Mouse (Mus musculus) embryonic stem cell, embryonic (primary cell): ENCODE data around the gene Pglyrp2.

ENCODE experiments used
- CTCF ChIA-PET, 4 experiments: fragments of 300-600 bp in 2 of 4; fragments of 350-600 bp in 2 of 4; sonication (Branson Sonifier 250); formaldehyde crosslinking; loops; one replicate each; lab custom pipeline; 2022; ENCODE audit warnings: inconsistent platforms in 2 of 4; lab: Charles Lee
- POLR2A ChIA-PET, 4 experiments: fragments of 300-600 bp in 2 of 4; fragments of 350-600 bp in 2 of 4; sonication (Branson Sonifier 250); formaldehyde crosslinking; loops; one replicate each; lab custom pipeline; 2022; ENCODE audit warnings: antibody characterized with exemption in 4 of 4, inconsistent platforms in 1 of 4; lab: Charles Lee

The Pglyrp2 gene

DNA sequence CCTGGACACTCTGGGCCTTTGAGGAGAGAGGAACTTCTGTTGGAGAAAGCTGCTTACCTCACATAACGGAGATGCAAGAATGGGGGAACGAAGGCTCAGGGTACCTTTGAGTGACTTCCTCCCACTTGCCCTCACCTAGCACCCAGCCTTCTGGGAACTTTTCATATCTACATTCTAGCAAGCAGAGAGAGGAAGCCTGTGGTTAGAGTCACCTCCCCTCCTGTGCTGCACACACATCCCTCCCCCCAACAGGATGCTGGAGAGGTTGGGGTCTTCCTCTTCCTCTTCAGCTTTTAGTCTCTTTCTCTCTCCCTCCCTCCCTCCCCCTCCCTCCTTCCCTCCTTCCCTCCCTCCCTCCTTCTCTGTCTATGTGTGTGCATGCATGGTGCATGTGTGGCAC lies at the start of gene Pglyrp2:
Pglyrp2 (minus strand) TSS at position 134 of the 400 bp plus-strand sequence.
- ChIA-PET CTCF (interaction anchor here in 2 of 4 experiments (0.7 kb wide), 2 partner anchors 8 to 133 kb away, joined by 3 to 6 read pairs; no protein-coding TSS in a partner anchor), POLR2A (no interaction called here)

DNA sequence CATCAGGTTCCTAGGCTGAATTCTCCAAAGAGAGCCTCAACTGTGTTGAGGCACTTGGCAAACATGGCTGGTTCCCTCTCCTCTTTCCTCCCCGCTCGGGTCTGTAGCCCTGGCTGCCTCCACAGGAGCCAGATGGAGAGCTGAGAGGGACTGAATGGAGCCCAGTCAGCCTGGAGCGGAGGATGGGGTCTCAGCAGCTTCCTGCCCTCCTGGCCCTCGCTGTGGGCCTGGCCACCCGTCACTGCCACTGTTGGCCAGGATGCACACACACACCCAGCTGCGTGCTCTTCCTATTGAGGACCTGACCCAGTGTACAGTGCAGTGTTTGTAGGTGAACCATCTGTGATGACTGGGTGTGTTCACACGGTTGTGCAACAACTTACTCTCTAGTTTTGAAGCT lies 48.2 kb upstream of the Pglyrp2 start:
- POLR2A ChIA-PET: interaction anchor here in 1 of 4 experiments (1.0 kb wide), 1 partner anchor 14 kb away, joined by 3 read pairs; no protein-coding TSS in a partner anchor
- CTCF ChIA-PET: no interaction called here

DNA sequence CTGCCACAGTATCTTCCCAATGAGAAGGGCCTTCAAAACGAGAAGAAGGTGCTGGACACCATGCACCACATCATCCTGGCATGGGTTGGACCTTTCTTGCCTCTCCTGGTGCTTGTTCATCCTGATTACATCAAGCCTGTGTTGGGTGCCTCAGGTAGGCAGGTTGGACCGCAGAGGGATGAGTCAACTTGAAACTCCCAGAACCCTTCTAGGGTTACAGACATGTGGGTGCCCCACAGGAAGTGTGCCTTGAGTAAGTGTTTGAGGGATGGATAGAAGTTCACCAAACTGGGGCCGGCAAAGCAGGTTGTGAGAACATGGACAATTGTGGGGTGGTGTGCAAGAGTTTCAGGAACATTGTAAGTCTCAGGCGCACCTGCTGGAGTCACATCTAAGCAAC lies 46.8 kb upstream of the Pglyrp2 start:
- CTCF ChIA-PET: interaction anchor here in 1 of 4 experiments (0.7 kb wide), 1 partner anchor 21 kb away, joined by 3 read pairs; no protein-coding TSS in a partner anchor
- POLR2A ChIA-PET: interaction anchor here in 2 of 4 experiments (0.6 to 1.5 kb wide), 3 partner anchors 11 to 27 kb away, joined by 3 to 6 read pairs (median 6); no protein-coding TSS in a partner anchor

DNA sequence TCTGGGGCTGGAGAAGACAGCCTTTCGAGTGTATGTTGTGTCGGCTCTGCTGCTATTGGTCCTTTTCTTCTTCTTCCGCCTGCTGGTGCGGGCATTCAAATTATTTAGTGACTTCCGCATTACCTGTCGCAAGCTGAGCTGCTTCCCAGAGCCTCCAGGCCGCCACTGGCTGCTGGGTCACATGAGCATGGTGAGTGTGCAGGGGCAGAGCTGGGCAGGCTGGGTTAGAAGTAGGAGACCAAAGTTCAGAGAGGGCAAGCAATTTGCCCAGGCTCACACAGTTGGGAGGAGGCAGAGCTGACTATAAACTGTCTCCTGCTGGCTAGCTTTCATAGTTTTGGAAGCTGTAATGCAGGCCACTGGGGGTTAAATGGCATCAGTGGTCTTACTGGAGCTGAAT lies 44.5 kb upstream of the Pglyrp2 start:
- ChIA-PET POLR2A (interaction anchor here in 2 of 4 experiments (0.8 to 1.4 kb wide), 3 partner anchors 11 to 24 kb away, joined by 4 to 5 read pairs (median 4); no protein-coding TSS in a partner anchor), CTCF (interaction anchor here (0.5 to 1.4 kb wide), 6 partner anchors 11 to 19 kb away, joined by 4 to 6 read pairs (median 5); no protein-coding TSS in a partner anchor)

DNA sequence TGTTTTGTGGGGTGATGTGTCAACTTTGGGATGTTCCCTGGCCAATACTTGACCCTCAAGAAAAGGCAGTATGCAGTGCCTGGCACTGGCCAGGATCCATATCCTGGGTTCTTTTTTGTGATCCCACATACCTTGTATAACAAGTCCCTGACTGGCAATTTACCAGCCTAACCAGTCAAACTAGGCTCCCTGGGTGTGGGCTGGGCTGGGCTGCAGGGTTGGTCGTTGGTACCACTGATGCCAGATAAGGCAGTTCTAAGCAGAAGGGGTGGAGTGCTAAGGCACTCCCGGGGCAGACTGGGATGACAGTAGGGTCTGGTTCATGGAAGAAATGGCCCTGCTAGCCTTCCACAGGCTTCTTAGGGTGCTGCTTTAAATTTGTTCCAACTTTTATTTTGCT lies 31.0 kb upstream of the Pglyrp2 start:
- POLR2A ChIA-PET: interaction anchor here in 2 of 4 experiments (0.8 to 1.0 kb wide), 2 partner anchors 9 to 424 kb away, joined by 3 to 4 read pairs; no protein-coding TSS in a partner anchor
- CTCF ChIA-PET: no interaction called here

DNA sequence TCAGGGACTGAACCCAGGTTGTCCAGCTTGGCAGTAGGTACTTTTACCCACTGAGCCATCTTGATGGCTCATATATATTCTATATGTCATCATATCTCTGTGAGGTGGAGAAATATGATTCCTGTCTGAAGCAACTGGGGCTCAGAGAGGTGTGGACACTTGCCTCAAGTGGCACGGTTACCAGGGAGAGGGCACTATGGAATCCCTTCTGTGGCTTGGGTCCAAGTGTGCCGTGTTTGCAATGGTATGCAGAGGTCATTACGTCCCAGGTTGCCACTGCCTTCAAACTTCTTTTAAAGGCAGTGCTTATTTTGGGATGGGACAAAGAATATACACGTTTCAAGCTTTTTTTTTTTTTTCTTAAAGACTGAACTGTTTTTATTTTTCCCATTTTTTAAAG lies 30.2 kb upstream of the Pglyrp2 start:
- CTCF ChIA-PET: interaction anchor here in 1 of 4 experiments (0.6 kb wide), 2 partner anchors 18 to 59 kb away, joined by 3 read pairs; no protein-coding TSS in a partner anchor

DNA sequence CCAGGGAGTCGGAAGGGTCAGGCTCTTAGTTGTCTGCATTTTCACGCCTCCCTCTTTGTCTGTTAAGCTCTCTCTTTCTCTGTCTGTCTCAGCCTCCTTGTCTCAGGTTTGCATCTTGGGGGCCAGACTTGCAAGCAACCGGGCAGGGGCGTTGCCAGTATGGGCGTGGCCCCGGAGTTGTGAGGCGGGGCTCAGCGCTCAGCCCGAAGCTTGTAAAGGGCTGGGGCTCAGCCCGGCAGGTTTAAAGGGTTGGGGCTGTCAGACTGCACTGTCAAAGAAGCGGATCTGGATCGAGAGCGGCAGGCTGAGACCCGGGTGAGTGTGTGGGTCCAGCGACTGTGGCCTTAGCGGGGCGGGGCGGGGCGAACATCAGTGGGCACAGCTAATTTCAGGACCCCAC lies 28.5 kb upstream of the Pglyrp2 start, which contains the start of gene Cyp4f39:
Cyp4f39 (plus strand) TSS at position 242 of the 400 bp plus-strand sequence.
- POLR2A ChIA-PET: interaction anchor here in 2 of 4 experiments (0.8 to 1.2 kb wide), 9 partner anchors 9 to 132 kb away, joined by 3 to 5 read pairs (median 3); partner anchors contain the start of genes Akap8 (in 1 of the 2) and Akap8l (in 1 of the 2)
- CTCF ChIA-PET: interaction anchor here in 2 of 4 experiments (0.5 to 1.6 kb wide), 3 partner anchors 27 to 1716 kb away, joined by 3 to 5 read pairs (median 4); no protein-coding TSS in a partner anchor

More for the DNA sequence above, 30.2 kb upstream of the Pglyrp2 start:
- POLR2A ChIA-PET: interaction anchor here in 2 of 4 experiments (0.8 to 1.2 kb wide), 2 partner anchors 89 to 424 kb away, joined by 4 read pairs; no protein-coding TSS in a partner anchor

DNA sequence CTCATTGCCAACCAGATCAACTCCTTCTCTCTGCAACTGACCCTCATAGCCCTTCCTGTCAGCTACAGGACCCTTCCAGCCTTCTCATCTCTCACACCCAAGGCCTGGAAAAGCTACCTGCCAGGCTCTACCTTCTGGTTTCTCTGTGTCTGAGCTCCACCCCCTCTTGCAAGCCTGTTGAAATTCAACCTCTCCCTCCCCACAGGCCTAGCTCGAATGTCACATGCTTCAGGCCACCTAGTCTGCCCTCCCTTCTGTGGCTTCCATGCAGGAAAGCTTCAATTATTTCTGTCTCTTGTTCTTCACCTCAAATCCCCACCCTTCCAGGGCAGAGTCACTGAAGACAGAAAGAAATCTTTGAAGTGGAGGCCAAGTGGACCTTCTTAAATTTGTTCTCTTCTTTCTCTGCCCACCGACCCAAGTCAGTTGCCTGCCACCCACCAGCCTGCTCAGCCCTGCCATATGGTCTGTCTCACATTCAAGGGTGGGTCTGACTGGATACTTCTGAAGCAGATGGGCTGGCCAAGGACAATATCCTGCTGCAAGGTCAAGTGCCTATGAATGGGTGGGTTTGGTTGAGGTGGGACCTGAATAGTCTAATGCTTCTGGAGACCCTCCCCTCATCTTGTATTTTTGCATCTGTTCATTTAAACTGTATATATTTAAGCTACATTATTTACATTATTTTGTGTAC lies 27.0 kb upstream of the Pglyrp2 start:
- ChIA-PET POLR2A (interaction anchor here in 2 of 4 experiments (0.7 to 1.2 kb wide), 6 partner anchors 11 to 131 kb away, joined by 3 to 4 read pairs (median 3); partner anchors contain the start of genes Akap8 (in 1 of the 2) and Cyp4f17 (in 1 of the 2)), CTCF (interaction anchor here in 2 of 4 experiments (0.7 to 1.1 kb wide), 3 partner anchors 18 to 32 kb away, joined by 3 read pairs; no protein-coding TSS in a partner anchor)

DNA sequence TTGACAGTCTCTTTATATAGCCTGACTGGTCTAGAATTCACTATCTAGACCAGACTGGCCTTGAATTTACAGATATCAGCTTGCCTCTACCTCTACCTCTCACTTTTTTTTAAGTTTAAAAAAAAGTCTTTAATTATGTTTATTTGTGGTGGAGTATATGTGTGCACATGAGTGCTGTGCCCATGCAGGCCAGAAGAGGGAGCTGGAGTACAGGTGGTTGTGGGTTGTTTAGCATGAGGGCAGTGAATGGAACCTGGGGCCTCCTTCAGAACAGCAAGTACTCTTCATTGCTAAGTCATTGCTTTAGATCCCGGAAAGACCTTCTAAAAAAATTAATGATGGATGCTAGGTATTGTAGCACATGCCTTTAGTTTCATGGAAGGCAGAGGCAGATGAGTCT lies 25.1 kb upstream of the Pglyrp2 start:
- CTCF ChIA-PET: interaction anchor here in 1 of 4 experiments (1.0 kb wide), 1 partner anchor 30 kb away, joined by 3 read pairs; no protein-coding TSS in a partner anchor
- POLR2A ChIA-PET: interaction anchor here in 1 of 4 experiments (1.4 kb wide), 1 partner anchor 84 kb away, joined by 4 read pairs; no protein-coding TSS in a partner anchor

DNA sequence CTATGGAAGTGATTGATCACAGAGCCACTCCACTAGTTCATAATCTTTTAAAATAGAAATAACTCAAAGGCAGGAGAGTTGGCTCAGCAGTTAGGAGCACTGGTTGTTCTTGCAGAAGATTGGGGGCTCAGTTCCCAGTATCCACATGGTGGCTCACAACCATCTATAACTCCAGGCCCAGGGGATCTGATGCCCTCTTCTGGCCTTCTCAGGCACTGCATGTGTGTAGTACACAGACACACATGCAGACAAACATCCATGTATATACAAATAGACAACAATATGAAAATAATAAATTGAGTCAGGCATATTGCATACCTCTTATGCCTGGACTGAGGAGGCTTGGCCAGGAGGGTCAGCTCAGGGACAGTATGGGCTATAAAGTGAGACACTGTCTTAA lies 23.2 kb upstream of the Pglyrp2 start:
- POLR2A ChIA-PET: interaction anchor here in 1 of 4 experiments (1.2 kb wide), 2 partner anchors 14 to 90 kb away, joined by 3 read pairs; no protein-coding TSS in a partner anchor

DNA sequence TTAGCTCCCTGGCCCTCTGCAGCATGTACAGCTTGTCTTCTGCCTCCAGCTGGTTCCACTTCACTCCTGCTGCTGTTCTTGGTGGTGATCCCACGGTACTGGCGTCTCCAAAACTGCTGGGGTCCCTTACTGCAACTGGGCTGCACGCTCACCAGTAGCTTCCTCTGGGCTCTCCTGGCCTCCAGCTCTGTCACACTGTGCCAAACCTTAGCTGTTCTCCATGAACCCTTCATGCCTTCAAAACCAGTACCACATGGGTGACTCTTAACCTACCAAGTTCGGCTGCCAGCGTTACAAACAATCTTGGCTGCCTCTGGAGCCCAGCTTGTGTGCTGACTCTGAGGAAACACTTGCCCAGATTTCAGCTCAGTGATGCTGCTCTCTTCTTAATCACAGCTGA lies 21.0 kb upstream of the Pglyrp2 start:
- POLR2A ChIA-PET: interaction anchor here in 1 of 4 experiments (0.6 to 1.4 kb wide), 2 partner anchors 81 to 808 kb away, joined by 4 to 5 read pairs; partner anchors contain the start of gene Cbs
- CTCF ChIA-PET: interaction anchor here in 2 of 4 experiments (0.6 to 1.8 kb wide), 4 partner anchors 10 to 58 kb away, joined by 4 to 7 read pairs (median 4); no protein-coding TSS in a partner anchor

More for the DNA sequence above, 23.2 kb upstream of the Pglyrp2 start:
- CTCF ChIA-PET: interaction anchor here in 3 of 4 experiments (0.6 to 1.8 kb wide), 5 partner anchors 20 to 282 kb away, joined by 3 to 6 read pairs (median 4); no protein-coding TSS in a partner anchor

DNA sequence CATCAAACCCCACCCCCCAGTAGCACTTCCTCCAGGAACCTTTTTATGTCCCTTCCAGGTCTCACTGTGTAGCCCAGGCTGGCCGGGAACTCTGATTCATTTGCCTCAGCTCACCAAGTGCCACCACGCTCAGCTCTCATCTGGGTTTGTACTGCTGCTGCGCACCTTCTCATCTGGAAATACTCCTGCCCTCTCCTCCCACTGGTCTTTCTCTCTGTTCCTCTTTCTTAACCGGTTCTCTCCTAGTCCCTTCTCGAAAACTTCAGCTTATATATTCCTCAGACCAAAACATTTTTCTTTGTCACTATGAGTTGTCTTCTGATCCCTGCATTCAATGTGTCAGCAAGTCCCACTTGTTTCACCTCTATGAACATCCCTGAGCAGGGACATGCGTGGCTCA lies 19.3 kb upstream of the Pglyrp2 start:
- POLR2A ChIA-PET: interaction anchor here in 2 of 4 experiments (0.7 to 1.1 kb wide), 4 partner anchors 9 to 122 kb away, joined by 3 read pairs; partner anchors contain the start of genes Cyp4f39 (in 2 of the 2) and Akap8 (in 1 of the 2)
- CTCF ChIA-PET: interaction anchor here in 2 of 4 experiments (0.7 to 1.0 kb wide), 2 partner anchors 38 to 177 kb away, joined by 3 to 4 read pairs; no protein-coding TSS in a partner anchor

DNA sequence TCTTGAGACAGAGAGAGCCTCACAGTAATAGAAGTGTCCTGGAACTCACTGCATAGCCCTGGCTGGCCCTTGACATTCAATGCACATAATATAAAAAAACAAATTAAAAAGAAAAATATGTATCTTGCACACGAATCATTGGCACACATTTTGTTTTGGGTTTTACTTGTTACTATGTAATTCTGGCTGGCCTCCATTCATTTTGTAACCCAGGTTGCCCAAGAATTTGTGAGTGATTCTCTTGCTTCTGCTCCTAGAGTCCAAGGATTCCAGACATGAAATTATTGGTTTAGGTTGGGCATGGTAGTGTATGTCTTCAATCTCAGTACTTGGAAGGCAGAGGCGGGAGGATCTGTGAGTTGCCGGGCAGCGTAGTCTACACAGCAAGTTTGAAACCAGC lies 13.1 kb upstream of the Pglyrp2 start:
- CTCF ChIA-PET: no interaction called here
- POLR2A ChIA-PET: no interaction called here

DNA sequence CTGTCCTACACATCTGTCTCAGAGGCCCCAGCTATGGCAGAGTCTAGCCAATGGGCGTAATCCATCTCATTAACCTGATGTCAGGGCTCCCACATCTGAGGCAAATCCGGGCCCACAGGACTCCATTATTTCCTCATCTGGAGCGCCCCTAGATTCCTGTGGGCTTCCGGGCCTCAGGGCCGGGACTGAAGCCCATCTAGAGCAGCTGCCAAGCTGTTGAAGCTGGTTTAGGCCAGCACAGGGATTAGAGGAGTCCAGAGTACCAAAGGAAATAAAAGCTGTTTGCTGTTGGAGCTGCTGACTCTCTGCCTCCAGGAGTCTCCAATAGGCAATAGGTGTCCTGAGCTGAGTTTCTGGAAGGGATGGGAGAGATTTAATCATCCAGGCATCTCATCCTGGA lies 11.2 kb upstream of the Pglyrp2 start:
- POLR2A ChIA-PET: no interaction called here

DNA sequence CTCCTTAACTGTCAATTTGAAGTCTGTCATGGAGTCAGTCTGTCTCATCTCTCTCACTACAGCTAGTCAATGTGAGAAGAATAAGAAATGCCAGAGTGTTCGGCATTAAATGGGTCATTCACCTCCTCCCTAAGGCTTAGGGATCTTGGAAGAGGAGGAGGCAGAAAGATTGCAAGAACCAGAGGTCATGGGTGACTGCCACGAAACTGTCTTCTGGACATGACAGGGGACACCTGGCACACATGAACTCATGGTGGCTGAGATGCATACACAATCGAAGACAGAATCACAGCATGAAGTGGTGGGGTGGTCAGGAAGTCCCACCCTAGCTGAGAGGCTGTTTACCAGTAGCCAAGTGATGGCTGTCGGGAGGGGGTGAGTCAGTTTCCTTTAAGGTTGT lies 10.4 kb upstream of the Pglyrp2 start:
- POLR2A ChIA-PET: no interaction called here
- CTCF ChIA-PET: no interaction called here

More for the DNA sequence above, 11.2 kb upstream of the Pglyrp2 start:
- CTCF ChIA-PET: interaction anchor here in 2 of 4 experiments (1.0 to 1.1 kb wide), 2 partner anchors 10 to 48 kb away, joined by 4 read pairs; no protein-coding TSS in a partner anchor

DNA sequence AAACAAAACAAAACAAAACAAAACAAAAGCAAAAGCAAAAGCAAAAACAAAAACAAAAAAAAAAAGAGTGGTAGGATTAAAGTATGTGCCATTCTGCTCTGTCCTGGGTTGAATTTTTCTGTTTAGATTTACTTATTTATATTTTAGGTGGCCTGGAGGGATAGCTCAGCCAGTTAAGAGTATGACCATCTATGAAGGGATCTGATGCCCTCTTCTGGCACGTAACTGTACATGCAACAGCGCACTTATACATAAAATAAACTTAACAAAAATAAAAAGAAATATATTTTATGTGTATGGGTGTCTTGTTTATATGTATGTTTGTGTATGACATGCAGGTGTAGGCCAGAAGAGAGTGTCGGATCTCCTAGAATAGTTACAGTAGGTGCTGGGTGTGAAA lies 8.0 kb upstream of the Pglyrp2 start:
- ChIA-PET CTCF (interaction anchor here (0.5 to 2.7 kb wide), 21 partner anchors 8 to 680 kb away, joined by 3 to 17 read pairs (median 4); partner anchors contain the start of genes Akap8l (in 2 of the 4) and Wiz (in 1 of the 4)), POLR2A (interaction anchor here in 2 of 4 experiments (0.6 to 1.0 kb wide), 4 partner anchors 14 to 82 kb away, joined by 3 to 4 read pairs (median 3); partner anchors contain the start of gene Akap8l (in 1 of the 2))

DNA sequence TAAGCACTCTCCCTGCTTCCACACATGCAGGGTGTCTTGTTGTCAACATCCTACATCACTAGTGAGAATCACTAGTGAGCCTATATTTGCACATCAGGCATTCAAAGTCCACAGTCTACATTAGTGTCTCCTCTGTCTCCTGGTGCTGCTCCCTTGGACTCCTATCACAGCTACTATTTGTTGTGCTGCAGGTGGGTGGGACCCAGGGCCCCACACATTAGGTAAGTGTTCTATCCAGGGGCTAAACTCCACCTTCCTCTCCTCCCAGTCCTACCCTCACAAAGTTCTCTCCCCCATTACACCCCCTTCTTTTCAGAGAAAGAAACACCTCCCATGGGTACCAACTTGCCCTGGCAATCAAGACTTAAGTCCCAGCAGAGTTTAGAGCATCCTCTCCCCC lies 2.6 kb upstream of the Pglyrp2 start:
- ChIA-PET CTCF (interaction anchor here in 1 of 4 experiments (1.1 kb wide), 1 partner anchor 20 kb away, joined by 3 read pairs; no protein-coding TSS in a partner anchor), POLR2A (interaction anchor here in 1 of 4 experiments (1.7 kb wide), 1 partner anchor 40 kb away, joined by 3 read pairs; no protein-coding TSS in a partner anchor)

DNA sequence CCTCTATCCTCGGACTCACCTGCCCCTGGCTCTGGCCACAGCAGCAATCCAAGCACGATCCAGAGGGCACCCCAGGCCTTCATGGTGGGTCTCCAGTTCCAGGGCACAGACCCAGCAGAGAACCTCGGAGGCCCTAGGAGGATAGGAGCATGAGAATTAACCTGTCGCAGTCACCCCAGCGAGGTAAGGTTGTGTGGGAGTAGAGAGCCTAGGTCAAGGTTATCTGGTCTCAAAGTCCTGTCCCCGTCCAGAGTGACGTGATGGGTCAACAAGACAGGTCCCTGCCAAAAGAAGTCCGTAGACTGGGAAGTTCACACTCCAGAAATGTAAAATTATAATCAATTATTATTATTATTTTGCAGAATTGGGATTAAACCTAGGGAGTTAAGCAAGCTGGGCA lies 3.2 kb downstream of the Pglyrp2 start:
- POLR2A ChIA-PET: no interaction called here
- CTCF ChIA-PET: no interaction called here
